Mouse (Mus musculus): ENCODE measurements at regions not wholly inside any gene's neighbourhood (a gene's known extent, or its start where the extent isn't known, plus 50 kb on each side); places are given as distances from the start of the nearest gene placed in this dataset.

DNA sequence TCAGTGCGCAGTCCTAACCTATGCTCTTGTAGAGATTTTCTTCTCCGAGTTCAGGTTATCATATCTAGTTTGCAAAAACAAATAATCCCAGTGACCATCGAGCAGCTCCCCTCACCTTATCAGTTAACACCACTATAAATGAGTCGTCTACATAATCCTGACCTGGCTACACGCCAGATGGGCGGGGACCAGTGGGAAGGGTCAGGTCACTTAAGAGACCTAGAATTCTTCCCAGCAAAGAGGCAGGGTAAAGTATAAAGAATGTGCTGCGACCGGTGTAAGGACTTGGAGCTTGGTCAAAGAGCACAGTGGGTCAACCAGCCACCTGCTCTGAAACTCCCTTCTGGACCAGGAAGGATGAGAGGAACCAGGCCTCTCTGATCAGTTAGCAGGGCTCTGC is 102.0 kb upstream of the 1700020N01Rik start:
- TF ChIP-seq POLR2A (IDR thresholded peaks at IDR 0.05; ENCODE audit: control insufficient read depth, extremely low read depth, insufficient read depth, low read length, poor library complexity), result no peak
- no peak for TF ChIP-seq CTCF (IDR thresholded peaks at IDR 0.05; ENCODE audit: borderline replicate concordance, control insufficient read depth, extremely low read depth, insufficient read depth, low read length, poor library complexity)
